ENCODE assay signal across 12 mouse cellular contexts in genomic region chr2:73496329-73496685, GRCm38 (mm10). TPM values are rescaled to one million over a fixed set of nuclear protein-coding genes. Genes with fewer than 3 reads are reported as not detected.
DNase-seq lines count a peak whose midpoint lies in the region; ATAC-seq and TF ChIP-seq lines count a peak whose summit lies in the region.
"Had no signal": no experiment of that assay in that cellular context is flagged by ENCODE, and none has a peak within 500 bp of the region (broad histone marks: within the 10 kb centered on the region; RNA-seq: fewer than 3 reads in every experiment).

No protein-coding gene starts in this region.

- DNase-seq in kidney, adult 18-20 months, result peak; percentile 31
- no peak for DNase-seq in kidney, postnatal 4 days
- DNase-seq in kidney, adult 9 months, result peak; percentile 26
- no peak for DNase-seq in liver, embryonic 14.5 days (ENCODE audit: low read depth in 3 of 3, low spot score in 3 of 3)
- no peak for DNase-seq in right cerebral cortex, postnatal 14 days
- DNase-seq in frontal cortex, postnatal 14 days (ENCODE audit: low spot score in 2 of 2), result no peak
- DNase-seq: adrenal gland, postnatal 25 days; cerebellum, postnatal 36 days; midbrain, embryonic 14.5 days had no signal

- no peak overlapping the region for H3K9ac ChIP-seq in embryonic facial prominence, embryonic 13.5 days
- no peak overlapping the region for H3K9ac ChIP-seq in liver, embryonic 14.5 days (replicated peaks)

- no peak for TF ChIP-seq EP300 in liver, embryonic 14.5 days (IDR thresholded peaks at IDR 0.05; ENCODE audit: low read depth)

- peaks cover 26% of the 10 kb centered on the region for H3K36me3 ChIP-seq in embryonic facial prominence, embryonic 13.5 days
- no peaks in the 10 kb centered on the region for H3K36me3 ChIP-seq in liver, embryonic 14.5 days (replicated peaks; ENCODE audit: control insufficient read depth, insufficient read depth, low read depth)

- H3K27ac ChIP-seq in embryonic facial prominence, embryonic 13.5 days, result peak overlapping the region; percentile 78
- 0 out of 2 replicates have a peak overlapping the region, but pooled peaks have one; percentile 17 for H3K27ac ChIP-seq in liver, embryonic 14.5 days
- H3K27ac ChIP-seq: layer of hippocampus, adult 2 months had no signal

- ATAC-seq in embryonic facial prominence, embryonic 13.5 days (ENCODE audit: insufficient number of reproducible peaks, insufficient read depth, low FRiP score, low TSS enrichment, low read depth), result no peak
- ATAC-seq in liver, embryonic 14.5 days (ENCODE audit: insufficient read depth), result no peak
- ATAC-seq in frontal cortex, adult (ENCODE audit: low TSS enrichment), result no peak

- TF ChIP-seq CTCF in liver, embryonic 14.5 days (IDR thresholded peaks at IDR 0.05; ENCODE audit: low read depth), result no peak

- H3K9me3 ChIP-seq in embryonic facial prominence, embryonic 13.5 days, result no peaks in the 10 kb centered on the region
- no peaks in the 10 kb centered on the region for H3K9me3 ChIP-seq in liver, embryonic 14.5 days (ENCODE audit: control insufficient read depth, low read length)

- H3K27me3 ChIP-seq in embryonic facial prominence, embryonic 13.5 days, result no peaks in the 10 kb centered on the region
- no peaks in the 10 kb centered on the region for H3K27me3 ChIP-seq in liver, embryonic 14.5 days (ENCODE audit: control insufficient read depth, insufficient read depth, low read length)

- H3K4me1 ChIP-seq in embryonic facial prominence, embryonic 13.5 days, result peaks cover 39% of the 10 kb centered on the region
- H3K4me1 ChIP-seq in liver, embryonic 14.5 days (replicated peaks; ENCODE audit: control insufficient read depth in 2 of 2, insufficient read depth in 2 of 2, low read length in 1 of 2), result peaks cover 25 to 44% of the 10 kb centered on the region in 2 experiments

- 65% methylated on average over 4 of the region's 4 CpGs for WGBS in embryonic facial prominence, embryonic 13.5 days
- 62% methylated on average over 4 of the region's 4 CpGs for WGBS in liver, embryonic 14.5 days (ENCODE audit: insufficient replicate concordance)

- 0 out of 2 replicates have a peak overlapping the region, but pooled peaks have one; percentile 24 for H3K4me2 ChIP-seq in embryonic facial prominence, embryonic 13.5 days
- peak overlapping the region; percentile 53 for H3K4me2 ChIP-seq in liver, embryonic 14.5 days (ENCODE audit: low read depth)

- H3K4me3 ChIP-seq in embryonic facial prominence, embryonic 13.5 days, result no peak overlapping the region
- H3K4me3 ChIP-seq in liver, embryonic 14.5 days (ENCODE audit: insufficient read depth in 1 of 2, low read depth in 2 of 2, low read length in 2 of 2), result no peak overlapping the region; a peak in 1 of 4 replicates
- H3K4me3 ChIP-seq: layer of hippocampus, adult 2 months had no signal

RNA-seq across cellular contexts. Expression of gene Wipf1, which starts 33.2 kb away (rescaled TPM):
- polyA plus RNA-seq in embryonic facial prominence, embryonic 13.5 days (2015; fragmentation: Nextera tagmentation; extraction: Ambion mirVana), result 19.9 and 23.4 TPM in 2 replicates
- 2.2 and 3.4 TPM in 2 replicates for polyA plus RNA-seq in liver, embryonic 14.5 days (2012; rRNA removed)
- polyA plus RNA-seq in liver, embryonic 14.5 days (2014; fragmentation: Nextera tagmentation; extraction: Ambion mirVana), result 4.1 and 5.7 TPM in 2 replicates

Comparison
In these comparisons a context has a peak if more than half of its experiments do, and no peak if none do; other contexts are left out.
1. DNase-seq: peak in kidney, adult 18-20 months (single experiment) and kidney, adult 9 months (single experiment); none in kidney, postnatal 4 days (0 of 2), liver, embryonic 14.5 days (0 of 3), right cerebral cortex, postnatal 14 days (single experiment) and frontal cortex, postnatal 14 days (0 of 2).